Comparison of ENCODE assay signal across 11 mouse cellular contexts in the genomic region with DNA sequence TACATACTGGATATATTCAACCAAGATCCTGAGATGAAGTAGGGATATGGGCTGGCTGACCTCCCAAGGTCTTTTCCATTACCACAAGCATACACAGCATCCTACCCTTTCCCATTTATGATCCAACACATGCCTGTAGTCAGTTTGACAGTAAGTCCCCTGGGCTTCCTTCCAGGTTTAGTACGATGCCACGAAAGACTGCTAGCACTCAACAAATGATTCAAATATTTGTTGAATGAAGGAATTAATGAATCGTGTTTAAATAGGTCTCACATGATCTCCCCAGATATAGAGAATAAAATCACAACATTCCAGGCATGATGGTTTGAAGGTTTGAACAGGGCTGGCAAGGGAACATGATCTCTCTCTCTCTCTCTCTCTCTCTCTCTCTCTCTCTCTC. TPM values are rescaled to one million over a fixed set of nuclear protein-coding genes. Genes with fewer than 3 reads are reported as not detected.
DNase-seq lines count a peak whose midpoint lies in the region; ATAC-seq lines count a peak whose summit lies in the region.
"Had no signal": no experiment of that assay in that cellular context is flagged by ENCODE, and none has a peak within 500 bp of the region (broad histone marks: within the 10 kb centered on the region; RNA-seq: fewer than 3 reads in every experiment).

No protein-coding gene starts in this region.

- no peak overlapping the region for H3K4me3 ChIP-seq in heart, embryonic 14.5 days (ENCODE audit: control insufficient read depth in 1 of 2, insufficient read depth in 1 of 2, low read depth in 1 of 2, low read length in 2 of 2)
- H3K4me3 ChIP-seq in forebrain, embryonic 13.5 days: peak overlapping the region; percentile 59
- peak overlapping the region; percentile 51 for H3K4me3 ChIP-seq in midbrain, embryonic 13.5 days (replicated peaks)

- H3K36me3 ChIP-seq in heart, embryonic 14.5 days (ENCODE audit: control insufficient read depth, insufficient read depth, low read length): no peaks in the 10 kb centered on the region
- no peaks in the 10 kb centered on the region for H3K36me3 ChIP-seq in forebrain, embryonic 13.5 days (ENCODE audit: poor library complexity, severe bottlenecking)
- no peaks in the 10 kb centered on the region for H3K36me3 ChIP-seq in midbrain, embryonic 13.5 days
- H3K36me3 ChIP-seq: embryonic facial prominence, embryonic 15.5 days had no signal

- WGBS in heart, embryonic 14.5 days: 48% methylated on average over 3 of the region's 3 CpGs
- WGBS in forebrain, embryonic 13.5 days: 48% methylated on average over 3 of the region's 3 CpGs
- WGBS in midbrain, embryonic 13.5 days: 62% methylated on average over 3 of the region's 3 CpGs

- ATAC-seq in heart, embryonic 14.5 days (ENCODE audit: insufficient number of reproducible peaks, insufficient read depth, low FRiP score, low read depth): no peak
- no peak for ATAC-seq in forebrain, embryonic 13.5 days
- ATAC-seq in midbrain, embryonic 13.5 days: no peak

- no peak overlapping the region for H3K9ac ChIP-seq in heart, embryonic 14.5 days (ENCODE audit: low read length)
- H3K9ac ChIP-seq in forebrain, embryonic 13.5 days: no peak overlapping the region
- H3K9ac ChIP-seq in midbrain, embryonic 13.5 days (replicated peaks): no peak overlapping the region

- H3K4me1 ChIP-seq in heart, embryonic 14.5 days (ENCODE audit: control insufficient read depth in 2 of 2, insufficient read depth in 2 of 2, low read length in 2 of 2): peaks cover 0 to 4% of the 10 kb centered on the region in 2 experiments; a peak in 3 of 4 replicates
- peaks cover 8% of the 10 kb centered on the region for H3K4me1 ChIP-seq in forebrain, embryonic 13.5 days
- peaks cover 7% of the 10 kb centered on the region for H3K4me1 ChIP-seq in midbrain, embryonic 13.5 days (replicated peaks)

- no peaks in the 10 kb centered on the region for H3K9me3 ChIP-seq in heart, embryonic 14.5 days (ENCODE audit: control insufficient read depth, low read length)
- no peaks in the 10 kb centered on the region for H3K9me3 ChIP-seq in forebrain, embryonic 13.5 days (replicated peaks)
- H3K9me3 ChIP-seq in midbrain, embryonic 13.5 days: no peaks in the 10 kb centered on the region
- H3K9me3 ChIP-seq: embryonic facial prominence, embryonic 15.5 days had no signal

- H3K4me2 ChIP-seq in heart, embryonic 14.5 days (ENCODE audit: low read length): peak overlapping the region; percentile 89; the same call in 1 of the 2 replicates
- H3K4me2 ChIP-seq in forebrain, embryonic 13.5 days: peak overlapping the region; percentile 75
- H3K4me2 ChIP-seq in midbrain, embryonic 13.5 days (replicated peaks): peak overlapping the region; percentile 69

- H3K27me3 ChIP-seq in heart, embryonic 14.5 days (ENCODE audit: control insufficient read depth, insufficient read depth, low read length): peaks cover 23% of the 10 kb centered on the region
- no peaks in the 10 kb centered on the region for H3K27me3 ChIP-seq in forebrain, embryonic 13.5 days
- H3K27me3 ChIP-seq in midbrain, embryonic 13.5 days: peaks cover 13% of the 10 kb centered on the region
- H3K27me3 ChIP-seq: CH12.LX had no signal

- no peak for DNase-seq in heart, adult 8-10 months (ENCODE audit: low spot score)
- DNase-seq in Muller cell, postnatal 12 days (ENCODE audit: inconsistent ontology term): peak; percentile 81
- no peak for DNase-seq in right cerebral cortex, postnatal 36 days (ENCODE audit: low spot score in 2 of 2)
- no peak for DNase-seq in urinary bladder, postnatal 10 days (ENCODE audit: low spot score)
- DNase-seq in urinary bladder, postnatal 36 days (ENCODE audit: low spot score in 2 of 2): no peak

- H3K27ac ChIP-seq in heart, embryonic 14.5 days (replicated peaks in 1 of 2; ENCODE audit: control insufficient read depth in 1 of 2, insufficient read depth in 1 of 2, low read depth in 2 of 2, low read length in 2 of 2): no peak overlapping the region
- no peak overlapping the region; the same call in 1 of the 2 replicates for H3K27ac ChIP-seq in forebrain, embryonic 13.5 days
- no peak overlapping the region for H3K27ac ChIP-seq in midbrain, embryonic 13.5 days
- H3K27ac ChIP-seq: embryonic facial prominence, embryonic 15.5 days had no signal

RNA-seq across cellular contexts. Expression of a gene that starts 1.0 kb away (rescaled TPM):
- polyA plus RNA-seq in heart, embryonic 14.5 days (2014; fragmentation: Nextera tagmentation; extraction: Ambion mirVana): 0.15 and 0.34 TPM in 2 replicates
- total RNA-seq in heart, adult 8-10 months (2022): under 1 TPM in 2 of 4 experiments, not detected in 2; 0.06 to 0.09 TPM
- polyA plus RNA-seq in forebrain, embryonic 13.5 days (2015; fragmentation: Nextera tagmentation; extraction: Ambion mirVana): 3.2 and 3.6 TPM in 2 replicates
- 1.7 and 1.9 TPM in 2 replicates for polyA plus RNA-seq in midbrain, embryonic 13.5 days (2015; fragmentation: Nextera tagmentation; extraction: Ambion mirVana)
- total RNA-seq: CH12.LX had no signal
- polyA plus RNA-seq: heart, postnatal 0 days had no signal

RNA-seq across cellular contexts. Expression of a gene that starts 31.3 kb away (rescaled TPM):
- polyA plus RNA-seq in heart, embryonic 14.5 days (2014; fragmentation: Nextera tagmentation; extraction: Ambion mirVana): 29.1 and 32.3 TPM in 2 replicates
- under 1 TPM; 0.06 to 0.63 (median 0.21) TPM for total RNA-seq in heart, adult 8-10 months (2022)
- 54.1 and 58.0 TPM in 2 replicates for polyA plus RNA-seq in forebrain, embryonic 13.5 days (2015; fragmentation: Nextera tagmentation; extraction: Ambion mirVana)
- polyA plus RNA-seq in midbrain, embryonic 13.5 days (2015; fragmentation: Nextera tagmentation; extraction: Ambion mirVana): 22.7 and 26.8 TPM in 2 replicates

Comparison
In these comparisons a context has a peak if more than half of its experiments do, and no peak if none do; other contexts are left out.
1. H3K4me3 ChIP-seq: peak in forebrain, embryonic 13.5 days (single experiment) and midbrain, embryonic 13.5 days (single experiment); none in heart, embryonic 14.5 days (0 of 2).
2. Peak in every context shown above with its lines, with median percentiles within 50 percentile points of each other: H3K4me2 ChIP-seq.